Mouse (Mus musculus) ES-E14 (cell line): ENCODE data around the gene Tfb1m. TPM values are rescaled to one million over a fixed set of nuclear protein-coding genes. Genes with fewer than 3 reads are reported as not detected.

Source experiments
- DNase-seq: peaks from one replicate; pipeline ENCODE4 v3.0.0-alpha.2; 2013; ENCODE audit warnings: low read depth, low spot score
- H3K27ac ChIP-seq: 2 replicates; pipeline ENCODE4 v1.5.1; 2012; ENCODE audit warnings: low read depth, mild to moderate bottlenecking, low read length, moderate library complexity, mixed read lengths; ENCODE audit not compliant: poor library complexity, insufficient read depth, severe bottlenecking
- H3K36me3 ChIP-seq: 2 replicates; pipeline ENCODE4 v1.6.1; 2012; ENCODE audit warnings: mild to moderate bottlenecking, low read length, moderate library complexity, mixed read lengths; ENCODE audit not compliant: control insufficient read depth, poor library complexity, insufficient read depth, severe bottlenecking
- H3K4me1 ChIP-seq, 2 experiments: fragments of 150-350 bp in 1 of 2; sonication (generic) in 1 of 2; 2 replicates each; pipeline ENCODE4 v1.6.1; 2012; ENCODE audit warnings: low read length in 2 of 2, mild to moderate bottlenecking in 1 of 2, mixed read lengths in 1 of 2; ENCODE audit not compliant: control insufficient read depth in 2 of 2, insufficient read depth in 2 of 2, poor library complexity in 1 of 2
- H3K4me3 ChIP-seq, 2 experiments: fragments of 150-350 bp in 1 of 2; sonication (generic) in 1 of 2; 2 replicates each; pipeline ENCODE4 v1.5.1; 2012; ENCODE audit warnings: low read length in 2 of 2, low read depth in 1 of 2, mild to moderate bottlenecking in 1 of 2, mixed read lengths in 1 of 2; ENCODE audit not compliant: insufficient read depth in 1 of 2, poor library complexity in 1 of 2, severe bottlenecking in 1 of 2
- H3K9ac ChIP-seq: 2 replicates; pipeline ENCODE4 v1.6.1; 2012; ENCODE audit warnings: low read depth, mild to moderate bottlenecking, low read length, mixed read lengths; ENCODE audit not compliant: poor library complexity, insufficient read depth, severe bottlenecking
- H3K9me3 ChIP-seq: fragments of 150-350 bp; sonication (generic); 2 replicates; pipeline ENCODE4 v1.6.1; 2012; ENCODE audit warnings: low read depth, mild to moderate bottlenecking, low read length; ENCODE audit not compliant: control insufficient read depth, insufficient read depth
- CHD2 ChIP-seq: IDR thresholded peaks from 2 replicates; pipeline ENCODE4 v1.6.1; 2014; ENCODE audit warnings: mild to moderate bottlenecking, low read depth, low read length, inconsistent platforms
- HCFC1 ChIP-seq: IDR thresholded peaks from 2 replicates; pipeline ENCODE4 v1.6.1; 2012; ENCODE audit warnings: low read length, inconsistent platforms, borderline replicate concordance; ENCODE audit not compliant: insufficient read depth
- MAFK ChIP-seq: IDR thresholded peaks from 2 replicates; pipeline ENCODE4 v1.6.1; 2014; ENCODE audit warnings: mild to moderate bottlenecking, low read depth, low read length, inconsistent platforms; ENCODE audit not compliant: insufficient read depth
- ZC3H11A ChIP-seq: IDR thresholded peaks from 2 replicates; pipeline ENCODE4 v1.6.1; 2012; ENCODE audit warnings: low read depth, mild to moderate bottlenecking, inconsistent platforms, low read length, borderline replicate concordance
- ZNF384 ChIP-seq: IDR thresholded peaks from 2 replicates; pipeline ENCODE4 v1.6.1; 2012; ENCODE audit warnings: low read depth, low read length, inconsistent platforms
- in situ Hi-C, 2 experiments: fragments of 600-800 bp; cut with MboI; formaldehyde crosslinking; loops; one replicate each; pipeline ENCODE4 v1.15.1; 2025; ENCODE audit warnings: low sequenced_read_pairs in 2 of 2, inconsistent platforms in 1 of 2; ENCODE audit not compliant: unreplicated experiment in 2 of 2
- total RNA-seq: library from RNA; depleted of rRNA; stranded (reverse); fragments of 300-350 nt; gene quantifications from 2 replicates; pipeline ENCODE4 v1.2.3, GENCODE M21; 2012; rRNA removed

Tfb1m gene
- total RNA-seq: 12.9 and 14.5 TPM in 2 replicates

GRCm38 (mm10) chr17:3557331-3558311 lies at the start of gene Tfb1m:
TSS of gene Tfb1m (minus strand) at chr17:3557781.
- peak; percentile 99 for DNase-seq
- peak within 1 kb of the TSS; percentile 68 for H3K27ac ChIP-seq
- peaks cover 2% of the 10 kb centered on the region for H3K36me3 ChIP-seq
- H3K9me3 ChIP-seq: no peaks in the 10 kb centered on the region
- peak within 1 kb of the TSS; percentile 88 to 89 for H3K4me3 ChIP-seq
- in situ Hi-C loops: no loop called here
- TF ChIP-seq CHD2 (0 out of 2 replicates have a peak, but pooled peaks have one; percentile 17), ZC3H11A (no peak), MAFK (peak; percentile 6; the same call in 1 of the 2 replicates), ZNF384 (no peak), HCFC1 (peak; percentile 26; the same call in 1 of the 2 replicates)
- H3K4me1 ChIP-seq: peaks cover 0 to 10% of the 10 kb centered on the region in 2 experiments; a peak in 3 of 4 replicates
- peak within 1 kb of the TSS; percentile 90 for H3K9ac ChIP-seq

GRCm38 (mm10) chr17:3602954-3603672 lies 45.5 kb upstream of the Tfb1m start:
- no peak for DNase-seq
- no peak overlapping the region for H3K9ac ChIP-seq
- H3K4me1 ChIP-seq: no peaks in the 10 kb centered on the region
- no peak overlapping the region for H3K27ac ChIP-seq
- H3K4me3 ChIP-seq: no peak overlapping the region
- TF ChIP-seq HCFC1: no peak
- no peak for TF ChIP-seq MAFK
- TF ChIP-seq ZC3H11A: no peak
- no peak for TF ChIP-seq ZNF384
- no peak for TF ChIP-seq CHD2
- in situ Hi-C loops: no loop called here
- H3K36me3 ChIP-seq: no peaks in the 10 kb centered on the region
- no peaks in the 10 kb centered on the region for H3K9me3 ChIP-seq

- DNase-seq: no peak
- no peaks in the 10 kb centered on the region for H3K36me3 ChIP-seq
- in situ Hi-C loops: no loop called here
- no peaks in the 10 kb centered on the region for H3K9me3 ChIP-seq
- no peak for TF ChIP-seq ZNF384
- no peak for TF ChIP-seq ZC3H11A
- no peak for TF ChIP-seq MAFK
- no peaks in the 10 kb centered on the region for H3K4me1 ChIP-seq
- H3K27ac ChIP-seq: no peak overlapping the region
- no peak overlapping the region for H3K4me3 ChIP-seq
- no peak overlapping the region for H3K9ac ChIP-seq
These were observed 40.8 kb upstream of the Tfb1m start for GRCm38 (mm10) chr17:3598393-3598792.

- in situ Hi-C loops: no loop called here
- H3K4me3 ChIP-seq: no peak overlapping the region
- H3K27ac ChIP-seq: no peak overlapping the region
- H3K4me1 ChIP-seq: no peaks in the 10 kb centered on the region
- no peak overlapping the region for H3K9ac ChIP-seq
- TF ChIP-seq MAFK (no peak), HCFC1 (no peak), ZNF384 (no peak), ZC3H11A (no peak), CHD2 (no peak)
- no peaks in the 10 kb centered on the region for H3K36me3 ChIP-seq
- no peak for DNase-seq
- no peaks in the 10 kb centered on the region for H3K9me3 ChIP-seq
These were observed 40.3 kb upstream of the Tfb1m start for GRCm38 (mm10) chr17:3597866-3598265.
